In the genomic region with DNA sequence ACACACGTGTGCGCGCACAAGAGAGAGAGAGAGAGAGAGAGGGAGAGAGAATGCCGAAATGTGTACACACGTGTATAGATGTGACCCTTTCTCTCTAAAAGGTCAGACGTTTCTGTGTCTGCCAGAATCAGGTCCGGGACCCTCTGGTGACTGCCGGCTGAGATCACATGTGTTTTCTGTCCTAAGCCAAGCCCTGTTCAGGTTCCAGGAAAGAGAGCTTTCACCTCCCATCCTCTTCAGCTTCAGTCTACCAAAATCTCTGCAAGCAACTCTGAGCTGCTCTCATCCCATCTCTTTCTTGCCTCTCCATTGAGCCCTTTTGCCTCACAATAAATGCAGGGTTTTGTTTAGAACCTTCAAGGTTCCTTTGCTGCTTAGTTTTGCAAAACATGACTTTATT, we compare ENCODE assay signal across 7 mouse cellular contexts. TPM values are rescaled to one million over a fixed set of nuclear protein-coding genes. Genes with fewer than 3 reads are reported as not detected.
DNase-seq lines count a peak whose midpoint lies in the region; ATAC-seq and TF ChIP-seq lines count a peak whose summit lies in the region.

No protein-coding gene starts in this region.

- H3K27me3 ChIP-seq in kidney, embryonic 15.5 days: peaks cover 74% of the 10 kb centered on the region
- H3K27me3 ChIP-seq in forebrain, embryonic 16.5 days (replicated peaks; ENCODE audit: control insufficient read depth, insufficient read depth, low read length): no peaks in the 10 kb centered on the region; the same call in 1 of the 2 replicates
- H3K27me3 ChIP-seq in midbrain, postnatal 0 days (ENCODE audit: insufficient read depth, low read length): no peaks in the 10 kb centered on the region; the same call in 1 of the 2 replicates
- peaks cover 31% of the 10 kb centered on the region for H3K27me3 ChIP-seq in kidney, embryonic 16.5 days (ENCODE audit: insufficient read depth, low read length)

- no peak overlapping the region for H3K27ac ChIP-seq in kidney, embryonic 15.5 days
- no peak overlapping the region for H3K27ac ChIP-seq in forebrain, embryonic 16.5 days (ENCODE audit: low read length)
- no peak overlapping the region for H3K27ac ChIP-seq in midbrain, postnatal 0 days (ENCODE audit: low read depth, low read length)
- H3K27ac ChIP-seq in kidney, embryonic 16.5 days (ENCODE audit: low read length): no peak overlapping the region

- no peak overlapping the region for H3K4me3 ChIP-seq in kidney, embryonic 15.5 days (replicated peaks)
- peak overlapping the region; percentile 14; the same call in 1 of the 2 replicates for H3K4me3 ChIP-seq in forebrain, embryonic 16.5 days (replicated peaks; ENCODE audit: low read length)
- no peak overlapping the region for H3K4me3 ChIP-seq in midbrain, postnatal 0 days (ENCODE audit: low read depth, low read length)
- no peak overlapping the region for H3K4me3 ChIP-seq in kidney, embryonic 16.5 days (ENCODE audit: low read length)

- ATAC-seq in kidney, embryonic 15.5 days (replicated peaks; ENCODE audit: low FRiP score): no peak
- no peak for ATAC-seq in forebrain, embryonic 16.5 days
- ATAC-seq in midbrain, postnatal 0 days (ENCODE audit: low FRiP score): no peak
- ATAC-seq in megakaryocyte progenitor cell, adult 5-6 weeks (replicated peaks; ENCODE audit: poor library complexity): no peak
- ATAC-seq in kidney, embryonic 16.5 days (ENCODE audit: low FRiP score, low TSS enrichment): no peak

- DNase-seq in kidney, postnatal 14 days: no peak
- DNase-seq in ZHBTc4 (ENCODE audit: low read depth, low spot score): peak; percentile 65
- DNase-seq in midbrain, postnatal 0 days (ENCODE audit: low spot score): no peak

- H3K4me1 ChIP-seq in kidney, embryonic 15.5 days: 0 out of 2 replicates have a peak, but pooled peaks cover 3% of the 10 kb centered on the region
- H3K4me1 ChIP-seq in forebrain, embryonic 16.5 days (replicated peaks; ENCODE audit: control insufficient read depth, insufficient read depth, low read length): peaks cover 28% of the 10 kb centered on the region
- H3K4me1 ChIP-seq in midbrain, postnatal 0 days (ENCODE audit: insufficient read depth, low read length): peaks cover 23% of the 10 kb centered on the region; the same call in 1 of the 2 replicates
- H3K4me1 ChIP-seq in kidney, embryonic 16.5 days (ENCODE audit: insufficient read depth, low read length): no peaks in the 10 kb centered on the region

- H3K4me2 ChIP-seq in kidney, embryonic 15.5 days: peak overlapping the region; percentile 40
- peak overlapping the region; percentile 33 for H3K4me2 ChIP-seq in forebrain, embryonic 16.5 days (ENCODE audit: low read length)
- H3K4me2 ChIP-seq in midbrain, postnatal 0 days (ENCODE audit: low read depth, low read length, poor library complexity, severe bottlenecking): peak overlapping the region; percentile 25; the same call in 1 of the 2 replicates
- no peak overlapping the region for H3K4me2 ChIP-seq in kidney, embryonic 16.5 days (replicated peaks; ENCODE audit: low read depth, low read length)

- WGBS in kidney, embryonic 15.5 days: 63% methylated on average over 8 of the region's 8 CpGs
- 47% methylated on average over 5 of the region's 8 CpGs for WGBS in forebrain, embryonic 16.5 days
- WGBS in midbrain, postnatal 0 days: 62% methylated on average over 8 of the region's 8 CpGs
- WGBS in kidney, embryonic 16.5 days: 66% methylated on average over 8 of the region's 8 CpGs

- H3K9ac ChIP-seq in kidney, embryonic 15.5 days: no peak overlapping the region
- H3K9ac ChIP-seq in forebrain, embryonic 16.5 days (replicated peaks; ENCODE audit: low read depth, low read length): peak overlapping the region; percentile 34; the same call in 1 of the 2 replicates
- H3K9ac ChIP-seq in midbrain, postnatal 0 days (replicated peaks; ENCODE audit: low read length, poor library complexity, severe bottlenecking): no peak overlapping the region
- no peak overlapping the region for H3K9ac ChIP-seq in kidney, embryonic 16.5 days (replicated peaks; ENCODE audit: low read length)

- no peak for TF ChIP-seq CTCF in midbrain, postnatal 0 days (IDR thresholded peaks at IDR 0.05)

- H3K36me3 ChIP-seq in kidney, embryonic 15.5 days: no peaks in the 10 kb centered on the region
- H3K36me3 ChIP-seq in forebrain, embryonic 16.5 days (ENCODE audit: control insufficient read depth, insufficient read depth): no peaks in the 10 kb centered on the region
- H3K36me3 ChIP-seq in midbrain, postnatal 0 days (ENCODE audit: insufficient read depth, low read length): no peaks in the 10 kb centered on the region
- no peaks in the 10 kb centered on the region for H3K36me3 ChIP-seq in kidney, embryonic 16.5 days (ENCODE audit: insufficient read depth, low read length)

- no peaks in the 10 kb centered on the region for H3K9me3 ChIP-seq in kidney, embryonic 15.5 days (replicated peaks)
- H3K9me3 ChIP-seq in forebrain, embryonic 16.5 days (ENCODE audit: control insufficient read depth, low read length): no peaks in the 10 kb centered on the region
- no peaks in the 10 kb centered on the region for H3K9me3 ChIP-seq in midbrain, postnatal 0 days (ENCODE audit: low read length)
- no peaks in the 10 kb centered on the region for H3K9me3 ChIP-seq in kidney, embryonic 16.5 days (ENCODE audit: low read length)

RNA-seq across cellular contexts. Expression of gene Setd6, which starts 19.0 kb away (rescaled TPM):
- 19.7 and 19.9 TPM in 2 replicates for polyA plus RNA-seq in kidney, embryonic 15.5 days (2015; fragmentation: Nextera tagmentation; extraction: Ambion mirVana)
- polyA plus RNA-seq in forebrain, embryonic 16.5 days (2015; fragmentation: Nextera tagmentation; extraction: Ambion mirVana): 28.1 and 31.2 TPM in 2 replicates
- total RNA-seq in midbrain, postnatal 0 days (2014; rRNA removed): 15.7 and 23.6 TPM in 2 replicates
- 41.8 and 44.3 TPM in 2 replicates for polyA plus RNA-seq in midbrain, postnatal 0 days (2015; fragmentation: Nextera tagmentation; extraction: Ambion mirVana)
- 29.8 and 31.8 TPM in 2 replicates for total RNA-seq in megakaryocyte progenitor cell, adult 5-6 weeks (2015)
- total RNA-seq in megakaryocyte progenitor cell, adult 5-6 weeks (2017): 48.4 and 48.9 TPM in 2 replicates
- 21.3 and 22.7 TPM in 2 replicates for polyA plus RNA-seq in kidney, embryonic 16.5 days (2015; fragmentation: Nextera tagmentation; extraction: Ambion mirVana)

RNA-seq across cellular contexts. Expression of gene Ndrg4, which starts 19.9 kb away (rescaled TPM):
- 16.0 and 18.8 TPM in 2 replicates for polyA plus RNA-seq in kidney, embryonic 15.5 days (2015; fragmentation: Nextera tagmentation; extraction: Ambion mirVana)
- 221 and 296 TPM in 2 replicates for polyA plus RNA-seq in forebrain, embryonic 16.5 days (2015; fragmentation: Nextera tagmentation; extraction: Ambion mirVana)
- total RNA-seq in midbrain, postnatal 0 days (2014; rRNA removed): 814 and 937 TPM in 2 replicates
- polyA plus RNA-seq in midbrain, postnatal 0 days (2015; fragmentation: Nextera tagmentation; extraction: Ambion mirVana): 641 and 735 TPM in 2 replicates
- total RNA-seq in megakaryocyte progenitor cell, adult 5-6 weeks (2015): not detected in 2 replicates
- not detected in 2 replicates for total RNA-seq in megakaryocyte progenitor cell, adult 5-6 weeks (2017)
- polyA plus RNA-seq in kidney, embryonic 16.5 days (2015; fragmentation: Nextera tagmentation; extraction: Ambion mirVana): 20.1 and 23.7 TPM in 2 replicates
